Mouse (Mus musculus) bone marrow macrophage, adult 2 months (primary cell): ENCODE measurements around the gene Banf1. TPM values are rescaled to one million over a fixed set of nuclear protein-coding genes. Genes with fewer than 3 reads are reported as not detected.
"Not testable (repeated sequence)": the region's sequence is repeated elsewhere in the genome, so short reads cannot be mapped to it uniquely, and the experiment has no call there.

Experiments used
- H3K27ac ChIP-seq: 2 replicates; pipeline ENCODE4 v1.5.1; 2012; ENCODE audit warnings: low read depth, low read length; ENCODE audit not compliant: insufficient read depth
- H3K4me1 ChIP-seq: 2 replicates; pipeline ENCODE4 v1.6.1; 2012; ENCODE audit warnings: low read length; ENCODE audit not compliant: control insufficient read depth, insufficient read depth
- H3K4me3 ChIP-seq: 2 replicates; pipeline ENCODE4 v1.5.1; 2012; ENCODE audit warnings: mild to moderate bottlenecking, low read length, moderate library complexity; ENCODE audit not compliant: insufficient read depth
- CTCF ChIP-seq: IDR thresholded peaks from 2 replicates; pipeline ENCODE4 v1.5.1; 2012; ENCODE audit warnings: low read depth, mild to moderate bottlenecking, low read length, moderate library complexity
- POLR2A ChIP-seq: IDR thresholded peaks from 2 replicates; pipeline ENCODE4 v1.6.1; 2012; ENCODE audit warnings: mild to moderate bottlenecking, low read depth, low read length, borderline replicate concordance
- polyA plus RNA-seq: library from polyadenylated mRNA; stranded (reverse); fragments of >200 nt; gene quantifications from 2 replicates; pipeline ENCODE4 v1.2.4, GENCODE M21; 2012; ENCODE audit not compliant: missing spikeins, insufficient read depth, insufficient read length

The Banf1 gene
- polyA plus RNA-seq, 1 experiment, result 102 TPM

GRCm38 (mm10) chr19:5353609-5354008, 13.4 kb downstream of the Banf1 start:
- H3K4me3 ChIP-seq, result no peak overlapping the region
- no peak overlapping the region for H3K27ac ChIP-seq
- no peak for TF ChIP-seq POLR2A
- no peak for TF ChIP-seq CTCF
- peaks cover 5% of the 10 kb centered on the region for H3K4me1 ChIP-seq

GRCm38 (mm10) chr19:5349502-5349873, 17.5 kb downstream of the Banf1 start, which contains the start of gene Cst6:
Cst6 (minus strand) TSS chr19:5349574.
- not testable (repeated sequence) for H3K27ac ChIP-seq
- Histone ChIP-seq H3K4me3 (peak within 1 kb of the TSS; percentile 2; the same call in 1 of the 2 replicates), H3K4me1 (peaks cover 12% of the 10 kb centered on the region)

GRCm38 (mm10) chr19:5348526-5349501, 18.2 kb downstream of the Banf1 start:
- Histone ChIP-seq H3K4me1 (peaks cover 12% of the 10 kb centered on the region), H3K4me3 (peak overlapping the region; percentile 2; the same call in 1 of the 2 replicates)

GRCm38 (mm10) chr19:5348064-5348463, 18.9 kb downstream of the Banf1 start:
- H3K4me1 ChIP-seq, result peaks cover 12% of the 10 kb centered on the region
- TF ChIP-seq CTCF (no peak), POLR2A (no peak)
- no peak overlapping the region for H3K4me3 ChIP-seq
- no peak overlapping the region for H3K27ac ChIP-seq

More at GRCm38 (mm10) chr19:5348526-5349501, 18.2 kb downstream of the Banf1 start:
- TF ChIP-seq CTCF, result peak; percentile 23; the same call in 1 of the 2 replicates
- no peak for TF ChIP-seq POLR2A
- no peak overlapping the region for H3K27ac ChIP-seq

- TF ChIP-seq POLR2A (no peak), CTCF (no peak)
- no peak overlapping the region for H3K4me3 ChIP-seq
- H3K27ac ChIP-seq, result no peak overlapping the region
- peaks cover 12% of the 10 kb centered on the region for H3K4me1 ChIP-seq
Measured at GRCm38 (mm10) chr19:5345297-5346131, 21.5 kb downstream of the Banf1 start.

- no peak for TF ChIP-seq POLR2A
- TF ChIP-seq CTCF, result no peak
- Histone ChIP-seq H3K4me1 (peaks cover 12% of the 10 kb centered on the region), H3K27ac (no peak overlapping the region), H3K4me3 (no peak overlapping the region)
Measured at GRCm38 (mm10) chr19:5341360-5341759, 25.6 kb downstream of the Banf1 start.

GRCm38 (mm10) chr19:5337975-5338374, 29.0 kb downstream of the Banf1 start:
- Histone ChIP-seq H3K4me1 (no peaks in the 10 kb centered on the region), H3K27ac (no peak overlapping the region), H3K4me3 (no peak overlapping the region)
- TF ChIP-seq POLR2A, result no peak
- TF ChIP-seq CTCF, result peak; percentile 94

GRCm38 (mm10) chr19:5335441-5335840, 31.5 kb downstream of the Banf1 start, which contains the start of gene Catsper1:
Catsper1 (plus strand) TSS chr19:5335741.
- H3K4me1 ChIP-seq, result no peaks in the 10 kb centered on the region
- TF ChIP-seq CTCF (no peak), POLR2A (no peak)
- H3K27ac ChIP-seq, result no peak within 1 kb of the TSS
- H3K4me3 ChIP-seq, result no peak within 1 kb of the TSS

GRCm38 (mm10) chr19:5334741-5335140, 32.2 kb downstream of the Banf1 start:
- no peak for TF ChIP-seq POLR2A
- TF ChIP-seq CTCF, result no peak
- no peaks in the 10 kb centered on the region for H3K4me1 ChIP-seq
- no peak overlapping the region for H3K27ac ChIP-seq
- H3K4me3 ChIP-seq, result no peak overlapping the region
